Mouse (Mus musculus): Measurements from ENCODE around the gene Ggt5. TPM values are rescaled to one million over a fixed set of nuclear protein-coding genes. Genes with fewer than 3 reads are reported as not detected.

Gene Ggt5
- total RNA-seq, 2 experiments from 2014 or later, result 1.4 to 3.5 TPM

DNA sequence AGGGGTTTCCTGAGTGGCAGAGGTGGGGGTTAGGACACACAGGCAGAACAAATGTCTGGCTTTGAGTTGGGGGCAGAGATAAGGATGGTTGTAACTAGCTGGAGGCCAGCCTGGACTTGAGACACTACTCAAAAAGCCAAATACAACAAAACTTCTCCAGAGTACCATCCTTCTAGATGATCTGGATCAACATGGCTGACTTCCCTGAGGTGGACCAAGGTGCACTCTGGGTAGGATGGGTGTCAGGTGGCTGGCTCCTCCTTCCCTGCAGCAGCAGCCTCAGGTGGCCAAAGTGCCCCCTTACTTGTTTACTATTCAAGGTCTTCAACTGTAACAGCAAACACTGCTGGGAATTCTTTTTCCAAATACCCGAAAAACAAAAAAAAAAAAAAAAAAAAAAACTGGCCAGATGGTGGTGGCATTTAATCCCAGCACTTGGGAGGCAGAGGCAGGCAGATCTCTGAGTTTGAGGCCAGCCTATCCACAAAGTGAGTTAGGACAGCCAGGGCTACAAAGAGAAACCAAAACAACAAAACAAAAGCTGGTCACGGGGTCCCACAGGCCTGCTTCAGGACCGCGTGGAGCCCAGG lies 60.4 kb downstream of the Ggt5 start:
- ATAC-seq (replicated peaks; ENCODE audit: poor library complexity), result no peak

DNA sequence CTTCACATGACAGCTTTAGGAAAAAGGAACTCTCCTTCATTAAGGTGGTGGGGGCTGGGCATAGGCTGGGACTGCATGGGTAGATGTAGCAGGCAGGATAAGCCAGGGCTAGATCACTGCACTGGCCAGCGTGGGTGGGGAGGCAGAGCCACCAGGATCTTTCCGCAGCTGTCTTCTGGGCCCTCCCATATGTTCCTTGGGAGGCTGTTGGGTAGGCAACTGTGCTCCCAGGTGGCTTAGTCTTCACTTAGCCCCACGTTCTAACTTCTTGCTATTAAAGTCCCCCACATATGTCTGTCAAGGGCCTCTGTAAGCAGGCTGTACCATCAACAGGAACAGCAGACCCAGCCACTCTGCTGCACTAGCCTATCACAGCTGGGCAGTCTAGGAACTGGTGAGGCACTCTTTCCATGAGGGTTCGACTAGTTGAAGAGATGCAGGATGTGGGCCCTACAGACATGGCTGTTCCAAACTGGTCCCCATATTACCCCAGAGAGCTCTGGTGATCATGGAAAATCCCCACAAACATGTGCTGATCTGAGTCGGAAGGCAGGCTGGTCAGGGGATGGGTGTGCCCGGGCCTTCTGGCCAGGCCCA lies 61.3 kb downstream of the Ggt5 start:
- ATAC-seq (replicated peaks; ENCODE audit: poor library complexity), result no peak

- no peak for ATAC-seq (replicated peaks; ENCODE audit: poor library complexity)
These were observed 62.4 kb downstream of the Ggt5 start for GRCm38 (mm10) chr10:75651381-75652068.

DNA sequence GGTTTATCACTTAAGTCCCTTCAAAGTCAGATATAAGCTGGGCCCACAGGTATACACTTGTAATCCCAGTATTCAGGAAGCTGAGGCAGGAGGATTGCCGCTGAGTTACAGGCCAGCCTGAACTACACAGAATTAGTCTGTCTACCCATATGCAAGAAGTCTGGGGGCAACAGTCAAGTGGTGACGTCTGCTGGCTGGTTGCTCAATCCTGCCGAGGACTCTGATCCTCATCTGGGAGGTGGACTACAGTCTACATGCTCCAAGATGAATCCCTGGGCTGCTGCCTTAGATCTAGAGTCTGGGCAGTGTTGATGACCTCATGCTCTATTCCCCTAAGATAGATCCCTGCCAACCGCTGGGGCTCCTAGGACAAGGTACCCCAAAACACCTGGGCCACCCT lies 64.9 kb downstream of the Ggt5 start:
- ATAC-seq (replicated peaks; ENCODE audit: poor library complexity), result no peak

DNA sequence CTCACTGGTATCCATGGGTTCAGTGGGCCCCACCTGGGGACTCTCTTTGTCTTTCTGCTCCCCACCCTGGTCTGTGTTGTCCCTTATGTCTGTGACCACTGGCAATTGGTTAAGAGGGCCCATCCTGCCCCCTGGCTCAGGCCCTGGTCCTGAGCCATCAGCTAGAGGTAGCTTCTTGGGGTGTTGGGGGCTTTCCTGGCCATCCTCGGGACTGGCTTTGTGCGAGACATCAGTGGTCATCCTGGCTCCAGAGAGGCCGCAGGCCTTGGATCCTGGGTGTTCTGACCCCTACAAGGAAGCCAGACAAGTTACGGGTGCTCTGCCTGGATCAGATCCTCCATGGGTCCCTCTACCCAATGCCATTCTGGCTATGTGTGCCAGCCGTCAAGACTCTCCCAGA lies 68.0 kb downstream of the Ggt5 start:
- ATAC-seq (replicated peaks; ENCODE audit: poor library complexity), result no peak

- ATAC-seq (replicated peaks; ENCODE audit: poor library complexity), result no peak
These were observed 68.6 kb downstream of the Ggt5 start for GRCm38 (mm10) chr10:75657772-75658171.

DNA sequence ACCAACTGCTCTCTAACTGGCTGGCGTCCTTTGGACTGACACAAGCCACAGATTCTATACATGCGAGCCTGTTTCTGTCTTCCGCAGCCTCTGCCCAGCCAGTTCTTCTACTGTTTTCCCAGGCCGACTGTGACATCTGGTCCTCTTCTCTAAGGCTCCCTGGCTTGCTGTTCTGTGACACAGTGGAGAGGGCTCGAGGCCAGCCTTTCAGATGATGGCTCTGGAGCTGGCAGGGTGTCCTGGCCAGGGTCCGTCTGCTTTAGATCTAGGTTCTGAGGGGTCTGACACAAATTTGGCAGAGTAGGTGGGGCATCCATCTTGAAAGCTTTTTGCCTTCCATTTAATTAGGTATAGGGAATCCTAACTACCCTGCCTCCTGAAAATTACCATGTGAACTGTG lies 72.2 kb downstream of the Ggt5 start:
- ATAC-seq (replicated peaks; ENCODE audit: poor library complexity), result no peak

GRCm38 (mm10) chr10:75661876-75662275 lies 72.7 kb downstream of the Ggt5 start:
- no peak for ATAC-seq (replicated peaks; ENCODE audit: poor library complexity)

DNA sequence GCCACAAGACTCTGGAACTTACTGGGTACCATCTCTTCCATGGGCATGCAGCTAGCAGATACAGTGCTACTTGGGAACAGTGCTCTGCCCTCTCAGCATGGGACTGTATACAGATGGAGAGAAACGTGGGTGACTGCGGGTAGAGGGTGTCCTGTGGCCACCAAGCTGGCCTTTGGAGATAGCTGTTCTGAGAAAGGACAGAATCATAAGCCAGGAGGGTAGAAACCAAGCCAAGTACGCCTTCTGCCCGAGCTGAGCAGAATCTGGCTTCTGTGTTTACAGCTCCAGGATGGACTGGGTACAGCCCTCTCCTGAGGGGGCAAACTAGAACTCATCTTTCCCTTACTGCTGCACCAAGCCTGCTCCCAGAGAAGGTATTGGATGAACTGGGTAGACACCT lies 73.4 kb downstream of the Ggt5 start:
- no peak for ATAC-seq (replicated peaks; ENCODE audit: poor library complexity)

DNA sequence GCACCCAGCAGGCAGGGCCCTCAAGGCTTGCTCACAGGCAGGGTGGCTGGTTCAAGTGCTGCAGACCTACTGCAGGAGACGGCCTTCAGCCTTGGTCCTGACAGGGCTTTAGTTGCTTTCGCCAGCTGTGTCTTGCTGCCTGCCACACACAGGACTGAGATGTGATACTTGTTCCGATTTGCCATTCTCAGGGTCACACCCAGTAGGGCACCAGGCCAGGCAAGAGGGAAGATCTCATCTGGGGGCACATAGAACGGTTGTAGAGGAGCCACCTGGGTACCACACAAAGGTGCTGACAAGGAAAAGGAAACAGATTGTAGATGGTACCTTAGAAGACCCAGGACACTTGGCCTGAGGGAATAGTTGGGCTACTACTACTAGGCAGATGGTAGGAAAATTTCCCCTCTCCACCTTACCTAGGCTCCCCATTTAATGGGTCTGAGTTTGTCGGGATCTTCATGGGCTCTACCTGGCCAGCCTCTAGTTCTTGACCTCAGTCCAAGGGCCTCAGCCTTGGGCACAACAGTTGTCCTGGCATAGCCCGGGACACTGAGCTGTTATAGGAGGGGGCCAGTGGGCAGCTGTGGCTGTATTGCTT lies 75.6 kb downstream of the Ggt5 start:
- ATAC-seq (replicated peaks; ENCODE audit: poor library complexity), result no peak

DNA sequence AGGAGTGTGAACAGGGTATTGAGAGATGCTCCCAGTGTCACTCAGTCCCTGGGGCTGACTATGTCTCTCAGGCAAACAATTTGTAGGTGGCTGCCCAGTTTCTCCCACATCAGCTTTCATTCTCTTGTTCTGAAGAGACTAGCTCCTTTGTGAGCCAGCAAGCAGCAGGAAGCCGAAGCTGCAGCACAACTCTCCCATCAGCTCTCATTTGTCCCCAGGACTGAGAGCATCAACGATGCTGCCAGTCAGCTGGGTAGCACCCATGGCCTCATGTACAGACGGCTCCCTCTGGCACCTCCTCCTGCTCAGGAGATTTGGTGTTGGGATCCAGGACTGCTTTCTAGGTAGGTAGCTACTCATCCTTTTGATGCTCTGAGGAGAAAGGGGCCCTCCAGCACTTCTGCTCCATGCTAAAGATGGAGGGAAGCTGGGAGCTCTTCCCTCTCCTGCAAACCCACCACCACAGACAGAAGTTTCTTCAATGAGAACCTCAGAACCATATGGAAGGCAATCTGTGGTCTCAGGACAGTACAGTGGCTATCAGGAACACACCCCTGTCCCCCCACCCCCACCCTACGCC lies 77.4 kb downstream of the Ggt5 start:
- ATAC-seq (replicated peaks; ENCODE audit: poor library complexity), result no peak

Other genes starting within 250 kb of the Ggt5 start
- gene Upb1, start 188.2 kb upstream of the Ggt5 start, total RNA-seq (2015), result 0.07 and 0.68 TPM in 2 replicates
- 0.24 and 0.33 TPM in 2 replicates for gene Upb1, start 188.2 kb upstream of the Ggt5 start, total RNA-seq (2017)
- 69.5 and 70.4 TPM in 2 replicates for gene Snrpd3, start 71.8 kb upstream of the Ggt5 start, total RNA-seq (2015)
- gene Snrpd3, start 71.8 kb upstream of the Ggt5 start, total RNA-seq (2017), result 53.5 and 67.6 TPM in 2 replicates
- gene Gucd1, start 71.4 kb upstream of the Ggt5 start, total RNA-seq (2015), result 7.3 and 9.7 TPM in 2 replicates
- gene Gucd1, start 71.4 kb upstream of the Ggt5 start, total RNA-seq (2017), result 11.2 and 14.9 TPM in 2 replicates
- gene Lrrc75b, start 29.0 kb upstream of the Ggt5 start, total RNA-seq (2015), result not detected in 2 replicates
- not detected in 2 replicates for gene Lrrc75b, start 29.0 kb upstream of the Ggt5 start, total RNA-seq (2017)
- gene Ggt1, start 27.7 kb upstream of the Ggt5 start, total RNA-seq (2015), result not detected in 2 replicates
- gene Ggt1, start 27.7 kb upstream of the Ggt5 start, total RNA-seq (2017), result not detected in 2 replicates
- 0.34 and 0.42 TPM in 2 replicates for gene Susd2, start 54.7 kb downstream of the Ggt5 start, total RNA-seq (2015)
- gene Susd2, start 54.7 kb downstream of the Ggt5 start, total RNA-seq (2017), result 0.27 TPM in 1 of 2 replicates, not detected in the other
- gene Cabin1, start 175.0 kb downstream of the Ggt5 start, total RNA-seq (2015), result 32.0 and 36.5 TPM in 2 replicates
- gene Cabin1, start 175.0 kb downstream of the Ggt5 start, total RNA-seq (2017), result 29.6 and 37.8 TPM in 2 replicates
- 51.7 and 60.3 TPM in 2 replicates for gene Ddt, start 184.1 kb downstream of the Ggt5 start, total RNA-seq (2015)
- gene Ddt, start 184.1 kb downstream of the Ggt5 start, total RNA-seq (2017), result 54.4 and 60.1 TPM in 2 replicates
- gene Gm20441, start 191.6 kb downstream of the Ggt5 start, total RNA-seq (2015), result not detected in 2 replicates
- gene Gm20441, start 191.6 kb downstream of the Ggt5 start, total RNA-seq (2017), result not detected in 2 replicates
- gene Gstt3, start 192.1 kb downstream of the Ggt5 start, total RNA-seq (2015), result 4.9 and 5.5 TPM in 2 replicates
- 3.2 and 4.7 TPM in 2 replicates for gene Gstt3, start 192.1 kb downstream of the Ggt5 start, total RNA-seq (2017)
- gene Gstt1, start 209.2 kb downstream of the Ggt5 start, total RNA-seq (2015), result not detected in 2 replicates
- gene Gstt1, start 209.2 kb downstream of the Ggt5 start, total RNA-seq (2017), result 2.3 TPM in 1 of 2 replicates, not detected in the other
- gene Gstt4, start 233.2 kb downstream of the Ggt5 start, total RNA-seq (2015), result not detected in 2 replicates
- gene Gstt4, start 233.2 kb downstream of the Ggt5 start, total RNA-seq (2017), result not detected in 2 replicates
- gene Gstt2, start 248.1 kb downstream of the Ggt5 start, total RNA-seq (2015), result 23.8 and 24.1 TPM in 2 replicates
- gene Gstt2, start 248.1 kb downstream of the Ggt5 start, total RNA-seq (2017), result 14.2 and 21.6 TPM in 2 replicates